Mouse (Mus musculus): Measurements from ENCODE around the gene Gm20479. TPM values are rescaled to one million over a fixed set of nuclear protein-coding genes. Genes with fewer than 3 reads are reported as not detected.
A peak's percentile ranks its signal among the peaks of the same experiment; 100 is the strongest.

The Gm20479 gene
- polyA plus RNA-seq, 1 experiment from 2014 or later, result not detected

- Histone ChIP-seq H3K27me3 (replicated peaks; ENCODE audit: low read depth, poor library complexity, severe bottlenecking) (peaks cover 73% of the 10 kb centered on the region), H3K27ac (replicated peaks) (peak overlapping the region; percentile 63), H3K36me3 (replicated peaks) (no peaks in the 10 kb centered on the region), H3K4me3 (peak overlapping the region; percentile 59), H3K9me3 (0 out of 2 replicates have a peak, but pooled peaks cover 5% of the 10 kb centered on the region), H3K4me1 (peaks cover 40% of the 10 kb centered on the region)
- DNase-seq (ENCODE audit: low spot score), result peak; percentile 100
- under 1% methylated on average over 52 of the region's 52 CpGs for WGBS
Measured at GRCm38 (mm10) chr7:27361283-27361946, 4.2 kb upstream of the Gm20479 start.

- peak overlapping the region; percentile 59 for H3K4me3 ChIP-seq
- H3K27me3 ChIP-seq (replicated peaks; ENCODE audit: low read depth, poor library complexity, severe bottlenecking), result peaks cover 69% of the 10 kb centered on the region
- H3K4me1 ChIP-seq, result peaks cover 43% of the 10 kb centered on the region
- H3K9me3 ChIP-seq, result 0 out of 2 replicates have a peak, but pooled peaks cover 5% of the 10 kb centered on the region
- no peak overlapping the region; the same call in 1 of the 2 replicates for H3K27ac ChIP-seq (replicated peaks)
- no peaks in the 10 kb centered on the region for H3K36me3 ChIP-seq (replicated peaks)
- DNase-seq (ENCODE audit: low spot score), result no peak
- WGBS, result 48% methylated on average over 6 of the region's 6 CpGs
Measured at GRCm38 (mm10) chr7:27360749-27361148, 3.5 kb upstream of the Gm20479 start.

- Histone ChIP-seq H3K27me3 (replicated peaks; ENCODE audit: low read depth, poor library complexity, severe bottlenecking) (peaks cover 60% of the 10 kb centered on the region), H3K4me3 (no peak overlapping the region), H3K4me1 (peaks cover 50% of the 10 kb centered on the region), H3K9me3 (0 out of 2 replicates have a peak, but pooled peaks cover 5% of the 10 kb centered on the region), H3K36me3 (replicated peaks) (no peaks in the 10 kb centered on the region), H3K27ac (replicated peaks) (no peak overlapping the region)
- WGBS, result 86% methylated on average over 9 of the region's 9 CpGs
- no peak for DNase-seq (ENCODE audit: low spot score)
Measured at GRCm38 (mm10) chr7:27359706-27360358, 2.6 kb upstream of the Gm20479 start.

- peaks cover 53% of the 10 kb centered on the region for H3K27me3 ChIP-seq (replicated peaks; ENCODE audit: low read depth, poor library complexity, severe bottlenecking)
- no peak overlapping the region for H3K27ac ChIP-seq (replicated peaks)
- H3K9me3 ChIP-seq, result 0 out of 2 replicates have a peak, but pooled peaks cover 5% of the 10 kb centered on the region
- no peaks in the 10 kb centered on the region for H3K36me3 ChIP-seq (replicated peaks)
- WGBS, result 65% methylated on average over 2 of the region's 2 CpGs
- DNase-seq (ENCODE audit: low spot score), result no peak
- H3K4me3 ChIP-seq, result no peak overlapping the region
- peaks cover 51% of the 10 kb centered on the region for H3K4me1 ChIP-seq
Measured at GRCm38 (mm10) chr7:27359162-27359561, 1.9 kb upstream of the Gm20479 start.

GRCm38 (mm10) chr7:27357595-27357978 lies 368 bp upstream of the Gm20479 start:
- DNase-seq (ENCODE audit: low spot score), result no peak
- 20% methylated on average over 3 of the region's 3 CpGs for WGBS
- H3K4me3 ChIP-seq, result peak overlapping the region; percentile 81
- 0 out of 2 replicates have a peak, but pooled peaks cover 5% of the 10 kb centered on the region for H3K9me3 ChIP-seq
- H3K36me3 ChIP-seq (replicated peaks), result peaks cover 12% of the 10 kb centered on the region
- peak overlapping the region; percentile 81; the same call in 1 of the 2 replicates for H3K27ac ChIP-seq (replicated peaks)
- peaks cover 48% of the 10 kb centered on the region for H3K4me1 ChIP-seq
- H3K27me3 ChIP-seq (replicated peaks; ENCODE audit: low read depth, poor library complexity, severe bottlenecking), result peaks cover 37% of the 10 kb centered on the region

GRCm38 (mm10) chr7:27356248-27356647 lies 971 bp downstream of the Gm20479 start:
- 2% methylated on average over 16 of the region's 16 CpGs for WGBS
- Histone ChIP-seq H3K27me3 (replicated peaks; ENCODE audit: low read depth, poor library complexity, severe bottlenecking) (peaks cover 28% of the 10 kb centered on the region), H3K9me3 (0 out of 2 replicates have a peak, but pooled peaks cover 5% of the 10 kb centered on the region), H3K4me1 (peaks cover 39% of the 10 kb centered on the region), H3K4me3 (peak overlapping the region; percentile 81), H3K36me3 (replicated peaks) (peaks cover 25% of the 10 kb centered on the region), H3K27ac (replicated peaks) (peak overlapping the region; percentile 81)
- peak; percentile 49 for DNase-seq (ENCODE audit: low spot score)

GRCm38 (mm10) chr7:27355745-27356240 lies 1.4 kb downstream of the Gm20479 start, which contains the start of gene Shkbp1:
TSS of gene Shkbp1 (minus strand) at chr7:27356019.
- Histone ChIP-seq H3K36me3 (replicated peaks) (peaks cover 28% of the 10 kb centered on the region), H3K4me3 (peak within 1 kb of the TSS; percentile 81), H3K27ac (replicated peaks) (peak within 1 kb of the TSS; percentile 81)

GRCm38 (mm10) chr7:27355261-27355660 lies 2.0 kb downstream of the Gm20479 start:
- Histone ChIP-seq H3K27ac (replicated peaks) (peak overlapping the region; percentile 81), H3K27me3 (replicated peaks; ENCODE audit: low read depth, poor library complexity, severe bottlenecking) (peaks cover 28% of the 10 kb centered on the region), H3K36me3 (replicated peaks) (peaks cover 33% of the 10 kb centered on the region), H3K4me3 (peak overlapping the region; percentile 81), H3K9me3 (0 out of 2 replicates have a peak, but pooled peaks cover 5% of the 10 kb centered on the region), H3K4me1 (peaks cover 31% of the 10 kb centered on the region)
- 6% methylated on average over 14 of the region's 14 CpGs for WGBS
- DNase-seq (ENCODE audit: low spot score), result no peak

More at GRCm38 (mm10) chr7:27355745-27356240, 1.4 kb downstream of the Gm20479 start, which contains the start of gene Shkbp1:
- H3K27me3 ChIP-seq (replicated peaks; ENCODE audit: low read depth, poor library complexity, severe bottlenecking), result peaks cover 28% of the 10 kb centered on the region
- H3K4me1 ChIP-seq, result peaks cover 34% of the 10 kb centered on the region
- peak; percentile 92 for DNase-seq (ENCODE audit: low spot score)
- 0 out of 2 replicates have a peak, but pooled peaks cover 5% of the 10 kb centered on the region for H3K9me3 ChIP-seq
- WGBS, result under 1% methylated on average over 34 of the region's 34 CpGs

GRCm38 (mm10) chr7:27354783-27355182 lies 2.4 kb downstream of the Gm20479 start:
- Histone ChIP-seq H3K36me3 (replicated peaks) (peaks cover 37% of the 10 kb centered on the region), H3K9me3 (0 out of 2 replicates have a peak, but pooled peaks cover 5% of the 10 kb centered on the region), H3K4me1 (peaks cover 31% of the 10 kb centered on the region), H3K27me3 (replicated peaks; ENCODE audit: low read depth, poor library complexity, severe bottlenecking) (peaks cover 28% of the 10 kb centered on the region), H3K4me3 (peak overlapping the region; percentile 81), H3K27ac (replicated peaks) (no peak overlapping the region)
- 55% methylated on average over 4 of the region's 4 CpGs for WGBS
- DNase-seq (ENCODE audit: low spot score), result no peak

GRCm38 (mm10) chr7:27354144-27354543 lies 3.1 kb downstream of the Gm20479 start:
- Histone ChIP-seq H3K36me3 (replicated peaks) (peaks cover 44% of the 10 kb centered on the region), H3K4me1 (peaks cover 31% of the 10 kb centered on the region), H3K9me3 (0 out of 2 replicates have a peak, but pooled peaks cover 1% of the 10 kb centered on the region), H3K27ac (replicated peaks) (no peak overlapping the region), H3K27me3 (replicated peaks; ENCODE audit: low read depth, poor library complexity, severe bottlenecking) (peaks cover 24% of the 10 kb centered on the region), H3K4me3 (peak overlapping the region; percentile 81)
- 20% methylated on average over 6 of the region's 6 CpGs for WGBS
- no peak for DNase-seq (ENCODE audit: low spot score)

GRCm38 (mm10) chr7:27345444-27345843 lies 11.8 kb downstream of the Gm20479 start:
- DNase-seq (ENCODE audit: low spot score), result no peak
- Histone ChIP-seq H3K4me3 (no peak overlapping the region), H3K4me1 (peaks cover 12% of the 10 kb centered on the region; the same call in 1 of the 2 replicates), H3K27ac (replicated peaks) (no peak overlapping the region), H3K36me3 (replicated peaks) (peaks cover 89% of the 10 kb centered on the region), H3K27me3 (replicated peaks; ENCODE audit: low read depth, poor library complexity, severe bottlenecking) (0 out of 2 replicates have a peak, but pooled peaks cover 2% of the 10 kb centered on the region), H3K9me3 (no peaks in the 10 kb centered on the region)
- WGBS, result 17% methylated on average over 6 of the region's 6 CpGs

- H3K27ac ChIP-seq (replicated peaks), result no peak overlapping the region
- 44% methylated on average over 4 of the region's 4 CpGs for WGBS
- H3K27me3 ChIP-seq (replicated peaks; ENCODE audit: low read depth, poor library complexity, severe bottlenecking), result peaks cover 30% of the 10 kb centered on the region
- no peaks in the 10 kb centered on the region for H3K9me3 ChIP-seq
- no peak overlapping the region for H3K4me3 ChIP-seq
- peaks cover 61% of the 10 kb centered on the region for H3K36me3 ChIP-seq (replicated peaks)
- peaks cover 22% of the 10 kb centered on the region for H3K4me1 ChIP-seq
- no peak for DNase-seq (ENCODE audit: low spot score)
Measured at GRCm38 (mm10) chr7:27342595-27342994, 14.6 kb downstream of the Gm20479 start.
